Mouse (Mus musculus) kidney, embryonic 15.5 days (tissue): Measurements from ENCODE around the gene Il12rb1. TPM values are rescaled to one million over a fixed set of nuclear protein-coding genes. Genes with fewer than 3 reads are reported as not detected.

ENCODE experiments used
- ATAC-seq: fragments of 200-750 bp; cut with Nextera tagmentation; replicated peaks from 2 replicates; pipeline ENCODE4 v1.8.0; 2017; ENCODE audit warnings: moderate TSS enrichment; ENCODE audit not compliant: low FRiP score
- H3K27ac ChIP-seq: fragments of 300-500 bp; sonication (generic); 2 replicates; pipeline ENCODE4 v1.5.1; 2015; ENCODE audit warnings: mild to moderate bottlenecking, inconsistent platforms
- H3K27me3 ChIP-seq: fragments of 300-500 bp; sonication (generic); 2 replicates; pipeline ENCODE4 v1.6.1; 2015; ENCODE audit warnings: inconsistent platforms
- H3K36me3 ChIP-seq: fragments of 300-500 bp; sonication (generic); 2 replicates; pipeline ENCODE4 v1.6.1; 2015; ENCODE audit warnings: inconsistent platforms
- H3K4me1 ChIP-seq: fragments of 300-500 bp; sonication (generic); 2 replicates; pipeline ENCODE4 v1.6.1; 2015; ENCODE audit warnings: inconsistent platforms
- H3K4me2 ChIP-seq: fragments of 300-500 bp; sonication (generic); 2 replicates; pipeline ENCODE4 v1.6.1; 2015; ENCODE audit warnings: moderate library complexity, mild to moderate bottlenecking, inconsistent platforms
- H3K4me3 ChIP-seq: fragments of 300-500 bp; sonication (generic); replicated peaks from 2 replicates; pipeline ENCODE4 v1.5.1; 2015; ENCODE audit warnings: mild to moderate bottlenecking, inconsistent platforms
- H3K9ac ChIP-seq: fragments of 300-500 bp; sonication (generic); 2 replicates; pipeline ENCODE4 v1.6.1; 2015; ENCODE audit warnings: mild to moderate bottlenecking, inconsistent platforms
- H3K9me3 ChIP-seq: fragments of 300-500 bp; sonication (generic); replicated peaks from 2 replicates; pipeline ENCODE4 v1.6.1; 2016; ENCODE audit warnings: inconsistent platforms
- WGBS: fragments of 180-500 bp; shearing (Covaris S2); methylation state at CpG from one replicate; pipeline ENCODE4 v1.1.7; 2015; ENCODE audit warnings: mixed read lengths; 5-methylcytosine and 5-hydroxymethylcytosine counted together
- polyA plus RNA-seq: library from polyadenylated mRNA; unstranded; fragments of >200 nt; fragmentation: Nextera tagmentation; extraction: Ambion mirVana; gene quantifications from 2 replicates; pipeline ENCODE4 v1.2.1, GENCODE M21; 2015

Gene Il12rb1
- polyA plus RNA-seq = 0.09 and 0.12 TPM in 2 replicates

- H3K36me3 ChIP-seq = no peaks in the 10 kb centered on the region
- no peaks in the 10 kb centered on the region for H3K9me3 ChIP-seq
- H3K9ac ChIP-seq = no peak within 1 kb of the TSS
- H3K4me3 ChIP-seq = no peak within 1 kb of the TSS
- no peak within 1 kb of the TSS for H3K27ac ChIP-seq
- H3K4me2 ChIP-seq = no peak within 1 kb of the TSS
- ATAC-seq = no peak
- H3K4me1 ChIP-seq = peaks cover 37% of the 10 kb centered on the region
- peaks cover 27% of the 10 kb centered on the region for H3K27me3 ChIP-seq
- WGBS = 68% methylated on average over 5 of the region's 5 CpGs
Measured at GRCm38 (mm10) chr8:70808239-70808638, at the start of gene Il12rb1. TSS of gene Il12rb1 (plus strand) at chr8:70808449.

GRCm38 (mm10) chr8:70758616-70759561 is 49.4 kb upstream of the Il12rb1 start:
- no peaks in the 10 kb centered on the region for H3K9me3 ChIP-seq
- peaks cover 44% of the 10 kb centered on the region for H3K36me3 ChIP-seq
- H3K27ac ChIP-seq = peak overlapping the region; percentile 45; the same call in 1 of the 2 replicates
- H3K4me1 ChIP-seq = peaks cover 62% of the 10 kb centered on the region
- 0 out of 2 replicates have a peak overlapping the region, but pooled peaks have one; percentile 14 for H3K9ac ChIP-seq
- H3K4me3 ChIP-seq = no peak overlapping the region
- no peaks in the 10 kb centered on the region for H3K27me3 ChIP-seq
- ATAC-seq = no peak
- H3K4me2 ChIP-seq = peak overlapping the region; percentile 98; the same call in 1 of the 2 replicates
- WGBS = 61% methylated on average over 19 of the region's 19 CpGs

GRCm38 (mm10) chr8:70760350-70760749 is 47.9 kb upstream of the Il12rb1 start:
- Histone ChIP-seq H3K9me3 (no peaks in the 10 kb centered on the region), H3K27me3 (no peaks in the 10 kb centered on the region), H3K36me3 (peaks cover 49% of the 10 kb centered on the region), H3K4me1 (peaks cover 64% of the 10 kb centered on the region), H3K4me3 (peak overlapping the region; percentile 79), H3K9ac (peak overlapping the region; percentile 82), H3K4me2 (peak overlapping the region; percentile 98), H3K27ac (peak overlapping the region; percentile 87)
- no peak for ATAC-seq
- WGBS = 1% methylated on average over 22 of the region's 22 CpGs

- Histone ChIP-seq H3K9me3 (no peaks in the 10 kb centered on the region), H3K27me3 (no peaks in the 10 kb centered on the region), H3K9ac (peak within 1 kb of the TSS; percentile 82), H3K4me2 (peak within 1 kb of the TSS; percentile 98), H3K27ac (peak within 1 kb of the TSS; percentile 87), H3K4me1 (peaks cover 64% of the 10 kb centered on the region), H3K36me3 (peaks cover 48% of the 10 kb centered on the region), H3K4me3 (peak within 1 kb of the TSS; percentile 79)
- ATAC-seq = peak; percentile 97
- under 1% methylated on average over 55 of the region's 55 CpGs for WGBS
Measured at GRCm38 (mm10) chr8:70760775-70761406, 47.4 kb upstream of the Il12rb1 start, which contains the start of gene Mpv17l2. TSS of gene Mpv17l2 (minus strand) at chr8:70760946.

DNA sequence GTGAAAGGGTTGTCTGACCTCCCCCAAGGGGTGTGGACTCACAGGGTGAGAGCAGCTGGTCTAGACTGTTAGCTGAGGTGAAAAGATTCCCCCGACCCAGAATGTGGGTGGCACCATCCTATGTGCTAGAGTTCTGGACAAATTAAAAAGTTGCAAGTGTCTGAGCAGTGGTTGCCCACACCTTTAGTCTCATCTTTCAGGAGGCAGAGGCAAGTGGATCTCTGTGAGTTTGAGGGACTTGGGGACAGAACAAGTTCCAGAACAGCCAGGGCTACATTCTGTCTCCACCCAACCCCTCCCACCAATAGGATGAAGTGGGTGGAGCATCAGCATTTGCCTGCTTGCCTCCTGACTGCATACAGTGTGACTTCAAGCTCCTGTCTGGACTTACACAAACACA is 46.1 kb upstream of the Il12rb1 start:
- WGBS = 80% methylated on average over 1 of the region's 1 CpGs
- Histone ChIP-seq H3K27me3 (no peaks in the 10 kb centered on the region), H3K9ac (no peak overlapping the region), H3K9me3 (no peaks in the 10 kb centered on the region), H3K27ac (no peak overlapping the region), H3K36me3 (peaks cover 36% of the 10 kb centered on the region), H3K4me1 (peaks cover 72% of the 10 kb centered on the region), H3K4me2 (no peak overlapping the region), H3K4me3 (no peak overlapping the region)
- ATAC-seq = no peak

DNA sequence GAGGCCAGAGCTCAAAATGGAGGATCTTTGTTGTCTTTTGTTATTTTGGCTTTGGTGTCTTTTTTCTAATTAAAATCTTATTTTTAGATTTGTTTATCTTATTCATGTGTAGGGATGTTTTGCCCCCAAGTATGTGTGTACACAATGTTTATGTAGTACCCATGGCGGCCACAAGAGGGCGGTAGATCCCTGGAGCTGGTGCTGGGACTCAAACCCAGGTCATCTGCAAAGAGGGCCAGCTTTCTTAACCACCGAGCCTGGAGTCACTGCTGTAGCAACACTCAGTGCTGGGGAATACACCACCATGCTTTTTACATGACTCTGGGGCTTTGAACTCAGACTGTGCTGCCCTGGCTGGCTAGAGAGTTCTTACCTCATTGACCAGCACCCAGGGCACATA is 44.9 kb upstream of the Il12rb1 start:
- Histone ChIP-seq H3K9me3 (no peaks in the 10 kb centered on the region), H3K27me3 (no peaks in the 10 kb centered on the region), H3K27ac (no peak overlapping the region), H3K36me3 (peaks cover 33% of the 10 kb centered on the region), H3K9ac (no peak overlapping the region), H3K4me1 (peaks cover 68% of the 10 kb centered on the region), H3K4me3 (no peak overlapping the region), H3K4me2 (no peak overlapping the region)
- WGBS = 3% methylated on average over 3 of the region's 3 CpGs
- no peak for ATAC-seq

- Histone ChIP-seq H3K27me3 (no peaks in the 10 kb centered on the region), H3K36me3 (peaks cover 34% of the 10 kb centered on the region), H3K9me3 (no peaks in the 10 kb centered on the region), H3K27ac (no peak overlapping the region), H3K9ac (no peak overlapping the region), H3K4me1 (peaks cover 61% of the 10 kb centered on the region), H3K4me3 (no peak overlapping the region), H3K4me2 (no peak overlapping the region)
- ATAC-seq = no peak
- WGBS = 83% methylated on average over 8 of the region's 8 CpGs
Measured at GRCm38 (mm10) chr8:70764026-70764425, 44.2 kb upstream of the Il12rb1 start.

- H3K27ac ChIP-seq = no peak overlapping the region
- 89% methylated on average over 13 of the region's 13 CpGs for WGBS
- peak overlapping the region; percentile 96; the same call in 1 of the 2 replicates for H3K4me2 ChIP-seq
- peaks cover 55% of the 10 kb centered on the region for H3K4me1 ChIP-seq
- H3K4me3 ChIP-seq = no peak overlapping the region
- H3K9me3 ChIP-seq = no peaks in the 10 kb centered on the region
- no peak for ATAC-seq
- peaks cover 39% of the 10 kb centered on the region for H3K36me3 ChIP-seq
- no peak overlapping the region for H3K9ac ChIP-seq
- no peaks in the 10 kb centered on the region for H3K27me3 ChIP-seq
Measured at GRCm38 (mm10) chr8:70764676-70765075, 43.6 kb upstream of the Il12rb1 start.

- WGBS = 74% methylated on average over 9 of the region's 9 CpGs
- peaks cover 48% of the 10 kb centered on the region for H3K4me1 ChIP-seq
- no peaks in the 10 kb centered on the region for H3K27me3 ChIP-seq
- peak overlapping the region; percentile 87; the same call in 1 of the 2 replicates for H3K27ac ChIP-seq
- H3K9me3 ChIP-seq = no peaks in the 10 kb centered on the region
- H3K9ac ChIP-seq = peak overlapping the region; percentile 53
- peak overlapping the region; percentile 96 for H3K4me2 ChIP-seq
- H3K4me3 ChIP-seq = peak overlapping the region; percentile 53
- no peak for ATAC-seq
- peaks cover 45% of the 10 kb centered on the region for H3K36me3 ChIP-seq
Measured at GRCm38 (mm10) chr8:70765329-70765728, 42.9 kb upstream of the Il12rb1 start.

DNA sequence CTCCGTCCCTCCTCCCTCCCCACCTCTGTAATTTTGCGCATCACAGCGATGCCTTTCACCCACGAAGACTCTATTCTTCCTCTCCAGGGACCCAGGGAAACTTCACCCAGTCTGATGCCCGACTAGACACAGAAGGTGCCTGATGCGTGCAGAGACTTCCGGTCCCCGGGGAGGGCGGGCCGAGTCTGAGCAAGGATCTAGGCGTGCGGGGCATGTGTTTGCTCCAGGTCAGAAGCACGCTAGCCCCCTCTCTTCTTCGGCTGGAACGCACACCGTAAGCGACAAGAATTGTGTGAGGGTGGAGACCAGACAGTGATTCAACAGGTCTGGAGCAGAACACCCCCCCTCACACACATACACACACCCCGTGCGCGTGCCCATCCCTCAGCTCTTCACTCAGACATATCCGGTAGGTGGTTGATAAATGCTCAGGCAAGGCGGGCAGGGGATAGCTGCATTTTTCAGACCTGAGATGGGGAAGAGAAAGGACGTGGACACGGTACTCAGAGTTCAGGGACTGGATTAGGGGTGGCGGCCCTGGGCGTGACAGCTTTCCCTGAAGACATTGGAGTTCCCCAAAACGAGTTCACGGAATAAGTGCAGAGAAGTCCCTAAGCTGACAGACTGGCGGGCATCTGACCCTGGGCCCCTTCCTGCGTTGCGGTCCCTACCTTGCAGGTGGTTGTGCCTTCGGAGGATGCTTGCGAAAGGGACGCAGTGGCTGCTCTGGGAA is 42.2 kb upstream of the Il12rb1 start:
- ATAC-seq = no peak
- no peaks in the 10 kb centered on the region for H3K27me3 ChIP-seq
- peaks cover 45% of the 10 kb centered on the region for H3K4me1 ChIP-seq
- H3K27ac ChIP-seq = peak overlapping the region; percentile 87
- H3K4me3 ChIP-seq = peak overlapping the region; percentile 53
- H3K9ac ChIP-seq = peak overlapping the region; percentile 53
- H3K9me3 ChIP-seq = no peaks in the 10 kb centered on the region
- peak overlapping the region; percentile 96 for H3K4me2 ChIP-seq
- 2% methylated on average over 34 of the region's 34 CpGs for WGBS
- peaks cover 52% of the 10 kb centered on the region for H3K36me3 ChIP-seq

DNA sequence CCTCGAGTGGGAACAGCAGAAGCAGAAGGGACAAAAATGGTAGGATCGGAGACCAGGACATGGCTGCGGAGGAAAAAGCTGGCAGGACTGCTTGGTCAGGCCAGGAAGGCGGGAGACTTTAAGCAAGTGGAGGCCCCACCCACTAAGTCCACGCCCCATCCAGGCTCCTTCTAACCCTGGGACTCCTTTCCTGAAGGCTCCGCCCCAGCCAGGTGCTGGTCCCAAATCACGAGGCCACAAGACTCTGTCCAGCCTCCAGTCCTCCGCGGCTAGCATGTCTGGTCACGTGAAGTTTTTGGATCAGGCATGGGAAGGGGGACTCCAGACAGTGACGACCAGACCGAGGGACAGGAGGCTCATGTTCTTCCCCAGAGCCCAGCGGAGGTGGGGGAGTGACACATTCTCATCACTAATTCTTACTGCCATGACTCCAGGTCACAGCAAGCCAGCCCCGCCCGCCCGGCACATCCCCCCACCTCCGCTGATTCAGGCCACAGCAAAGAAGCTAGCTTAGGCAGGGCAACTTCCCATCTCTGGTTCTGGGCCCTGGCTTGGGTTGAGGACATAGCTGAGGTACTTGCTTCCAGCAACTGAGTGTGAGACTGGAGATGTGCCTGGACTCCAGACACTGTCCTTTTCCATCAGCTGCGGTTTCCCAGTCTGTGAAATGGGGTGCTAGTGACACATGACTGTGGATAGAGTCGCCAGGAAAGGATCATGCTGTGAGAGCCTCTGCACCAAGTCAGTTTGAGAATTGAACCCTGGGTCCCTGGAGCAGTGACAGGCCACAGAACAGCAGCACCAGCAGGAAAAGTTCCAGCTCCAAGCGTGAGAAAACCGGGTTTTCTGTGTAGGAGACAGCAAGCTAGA is 41.4 kb upstream of the Il12rb1 start:
- H3K27ac ChIP-seq = peak overlapping the region; percentile 87
- peak overlapping the region; percentile 96 for H3K4me2 ChIP-seq
- peak; percentile 78 for ATAC-seq
- peaks cover 60% of the 10 kb centered on the region for H3K36me3 ChIP-seq
- no peaks in the 10 kb centered on the region for H3K9me3 ChIP-seq
- peak overlapping the region; percentile 53 for H3K4me3 ChIP-seq
- H3K4me1 ChIP-seq = peaks cover 40% of the 10 kb centered on the region
- peak overlapping the region; percentile 53 for H3K9ac ChIP-seq
- H3K27me3 ChIP-seq = no peaks in the 10 kb centered on the region
- WGBS = 7% methylated on average over 21 of the region's 21 CpGs
